Mouse (Mus musculus): ENCODE measurements around the gene Khdrbs1.
"Not testable (repeated sequence)": the region's sequence is repeated elsewhere in the genome, so short reads cannot be mapped to it uniquely, and the experiment has no call there.

Gene Khdrbs1

DNA sequence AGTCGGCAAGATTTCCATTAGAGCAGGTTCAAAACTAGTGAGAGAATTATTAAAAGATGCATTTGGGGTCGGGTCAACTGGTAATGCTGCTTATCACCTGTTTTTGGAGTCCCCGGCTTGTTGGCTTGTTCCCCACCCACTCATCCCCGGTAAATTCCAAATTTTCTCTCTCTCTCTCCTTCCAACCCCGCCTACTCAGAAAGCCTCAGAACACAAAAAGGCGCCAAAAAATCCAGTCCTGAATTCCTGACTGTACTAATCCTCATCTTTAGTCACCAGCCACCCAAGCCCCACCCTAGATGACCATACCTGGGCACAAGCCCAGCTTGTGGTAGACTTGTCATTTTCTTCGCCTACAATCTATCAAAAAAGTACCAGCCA lies 897 bp upstream of the Khdrbs1 start:
- no peak for DNase-seq

DNA sequence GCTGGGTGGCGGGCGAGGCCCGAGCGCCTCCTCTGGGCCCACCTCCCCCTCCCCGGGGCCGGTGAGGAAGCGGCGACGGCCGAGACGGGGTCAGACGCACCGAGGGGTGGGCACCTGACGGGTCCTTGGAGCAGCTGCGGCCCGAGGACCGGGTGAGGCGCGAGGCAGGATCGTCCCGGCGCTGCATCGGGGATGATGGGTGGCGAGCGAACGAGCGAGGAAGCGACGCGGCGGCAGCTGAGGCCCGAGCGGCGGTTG lies 200 bp downstream of the Khdrbs1 start:
- no peak for DNase-seq

DNA sequence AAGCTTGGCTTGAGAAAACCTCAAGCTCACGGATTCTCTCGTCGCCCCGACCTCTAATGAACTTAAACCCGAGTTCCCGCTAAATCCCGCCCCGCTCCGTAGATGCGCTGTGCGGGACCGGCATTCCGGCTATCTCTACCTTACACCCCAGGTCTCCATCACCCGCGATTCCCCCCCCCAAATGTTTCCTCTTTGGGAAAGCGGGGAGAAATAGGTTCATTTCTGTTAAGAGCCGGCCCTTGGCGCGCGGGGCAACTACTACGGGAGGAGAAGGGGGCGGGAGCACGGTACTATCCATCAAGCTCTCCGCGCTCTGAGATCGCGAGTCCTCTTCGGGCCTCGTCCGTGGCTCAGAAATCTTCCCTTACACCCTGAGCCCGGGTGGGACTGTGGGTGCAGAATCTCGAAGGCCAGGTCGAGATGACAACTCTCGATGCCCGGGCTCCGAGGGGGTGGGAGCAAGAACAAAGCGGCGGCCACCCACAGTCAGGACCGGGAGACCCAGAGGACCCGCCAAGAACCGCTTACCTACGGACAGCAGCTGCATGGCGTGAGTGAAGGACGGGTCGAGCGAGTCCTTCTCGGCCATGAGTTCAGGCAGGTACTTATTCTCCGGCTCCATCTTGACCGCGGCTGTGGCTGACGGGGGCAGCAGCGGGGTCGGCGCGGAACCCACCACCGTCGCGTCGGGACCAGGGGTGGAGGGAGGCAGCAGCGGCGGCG lies 691 bp downstream of the Khdrbs1 start:
- peak in 1 of 2 experiments; percentile 54 for DNase-seq

DNA sequence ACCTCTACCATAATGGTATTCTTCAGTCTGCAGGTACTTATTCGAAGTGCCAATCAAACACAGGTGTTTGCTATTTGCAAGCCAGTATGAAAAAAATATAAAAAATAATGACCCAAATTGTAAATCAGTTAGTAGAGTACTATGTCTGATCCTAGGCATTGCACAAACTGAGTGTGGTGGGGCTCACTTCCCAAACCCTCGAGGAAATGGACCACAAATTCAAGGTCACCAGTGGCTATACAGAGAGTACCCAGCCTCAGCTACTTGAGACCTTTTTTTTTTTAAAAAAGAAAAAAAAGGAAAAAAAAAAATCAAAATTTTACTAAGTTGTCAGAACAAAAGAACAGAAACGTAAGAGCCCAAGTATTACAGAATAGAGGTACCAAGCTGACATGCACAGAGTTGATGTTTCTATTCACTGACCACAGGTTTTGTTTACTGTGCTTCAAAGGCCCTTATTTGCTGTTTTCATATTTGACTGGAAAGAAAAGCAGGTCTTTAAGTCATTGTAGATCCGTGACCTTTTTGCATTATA lies 2.9 kb downstream of the Khdrbs1 start:
- no peak for DNase-seq

GRCm38 (mm10) chr4:129736173-129736572 lies 5.9 kb downstream of the Khdrbs1 start:
- DNase-seq = no peak

DNA sequence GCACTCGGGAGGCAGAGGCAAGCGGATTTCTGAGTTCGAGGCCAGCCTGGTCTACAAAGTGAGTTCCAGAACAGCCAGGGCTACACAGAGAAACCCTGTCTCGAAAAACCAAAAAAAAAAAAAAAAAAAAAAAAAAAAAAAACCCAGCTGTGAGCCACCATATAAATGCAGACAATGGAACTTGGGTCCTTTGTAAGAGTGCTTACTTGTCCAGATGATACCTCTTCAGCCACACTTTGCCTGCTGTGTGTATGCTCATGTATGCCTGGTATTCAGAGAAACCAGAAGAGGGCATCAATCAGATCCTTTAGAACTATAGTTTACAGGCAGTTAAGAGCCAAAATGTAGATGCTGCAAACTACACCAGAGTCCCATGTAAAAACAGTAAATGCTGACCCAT lies 6.6 kb downstream of the Khdrbs1 start:
- not testable (repeated sequence) for DNase-seq

DNA sequence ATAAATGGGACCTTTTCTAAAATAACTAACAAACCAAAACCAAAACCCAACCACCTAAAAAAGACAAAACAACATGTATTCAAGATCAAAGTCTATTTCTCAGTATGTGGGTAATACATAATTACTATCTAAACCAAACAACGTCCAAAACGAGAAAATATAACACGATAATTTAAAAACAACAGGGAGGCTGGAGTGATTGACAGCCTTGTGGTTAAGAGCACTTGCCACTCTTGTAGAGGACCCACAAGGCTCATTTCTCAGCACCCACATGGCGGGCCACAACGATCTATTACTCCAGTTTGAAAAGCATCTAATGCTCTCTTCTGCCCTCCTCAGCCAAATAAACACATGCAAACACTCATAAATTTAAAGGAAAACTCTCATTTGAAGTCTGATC lies 10.7 kb downstream of the Khdrbs1 start:
- DNase-seq = no peak

GRCm38 (mm10) chr4:129716310-129716709 lies 25.8 kb downstream of the Khdrbs1 start:
- no peak for DNase-seq

- DNase-seq = no peak
Observed at GRCm38 (mm10) chr4:129709486-129710129, 32.5 kb downstream of the Khdrbs1 start.

DNA sequence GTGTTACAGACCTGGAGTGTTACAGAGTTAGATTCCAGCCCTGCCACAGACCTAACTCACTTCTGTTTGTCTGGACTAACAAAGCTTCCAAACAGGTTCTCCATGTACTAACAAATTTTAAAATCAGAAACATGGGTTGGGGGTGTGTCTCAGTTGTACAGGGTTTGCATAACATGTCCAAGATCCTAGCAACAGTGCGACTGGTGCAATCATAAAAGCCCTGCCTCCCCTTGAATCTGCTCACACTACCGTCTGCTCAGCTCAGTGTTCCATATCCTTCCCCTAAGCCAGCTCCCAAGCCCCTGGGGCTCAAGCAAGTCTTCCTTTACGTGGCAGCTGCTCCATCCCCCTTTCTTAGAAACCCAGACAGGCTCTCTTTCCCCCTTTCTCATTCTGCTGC lies 35.4 kb downstream of the Khdrbs1 start:
- DNase-seq = no peak

DNA sequence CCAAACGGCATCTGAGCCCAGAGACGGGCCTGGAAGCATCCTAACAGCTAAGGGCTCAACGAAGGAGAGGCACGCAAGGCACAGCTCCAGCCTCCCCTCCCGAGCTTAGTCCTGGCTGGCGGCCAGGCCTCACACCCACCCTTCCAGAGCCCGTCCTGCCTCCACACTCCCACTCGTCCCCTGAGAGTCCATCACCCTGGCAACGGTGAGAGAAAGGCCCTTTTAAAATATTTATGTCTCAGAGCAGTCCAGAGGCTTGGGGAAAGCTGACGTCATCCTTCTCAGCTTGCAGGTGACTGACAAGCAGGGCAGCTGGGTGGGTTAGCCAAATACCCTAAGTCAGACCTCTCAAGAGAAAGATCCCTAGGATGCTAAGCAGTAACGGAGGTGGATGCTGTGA lies 39.6 kb downstream of the Khdrbs1 start:
- no peak for DNase-seq

DNA sequence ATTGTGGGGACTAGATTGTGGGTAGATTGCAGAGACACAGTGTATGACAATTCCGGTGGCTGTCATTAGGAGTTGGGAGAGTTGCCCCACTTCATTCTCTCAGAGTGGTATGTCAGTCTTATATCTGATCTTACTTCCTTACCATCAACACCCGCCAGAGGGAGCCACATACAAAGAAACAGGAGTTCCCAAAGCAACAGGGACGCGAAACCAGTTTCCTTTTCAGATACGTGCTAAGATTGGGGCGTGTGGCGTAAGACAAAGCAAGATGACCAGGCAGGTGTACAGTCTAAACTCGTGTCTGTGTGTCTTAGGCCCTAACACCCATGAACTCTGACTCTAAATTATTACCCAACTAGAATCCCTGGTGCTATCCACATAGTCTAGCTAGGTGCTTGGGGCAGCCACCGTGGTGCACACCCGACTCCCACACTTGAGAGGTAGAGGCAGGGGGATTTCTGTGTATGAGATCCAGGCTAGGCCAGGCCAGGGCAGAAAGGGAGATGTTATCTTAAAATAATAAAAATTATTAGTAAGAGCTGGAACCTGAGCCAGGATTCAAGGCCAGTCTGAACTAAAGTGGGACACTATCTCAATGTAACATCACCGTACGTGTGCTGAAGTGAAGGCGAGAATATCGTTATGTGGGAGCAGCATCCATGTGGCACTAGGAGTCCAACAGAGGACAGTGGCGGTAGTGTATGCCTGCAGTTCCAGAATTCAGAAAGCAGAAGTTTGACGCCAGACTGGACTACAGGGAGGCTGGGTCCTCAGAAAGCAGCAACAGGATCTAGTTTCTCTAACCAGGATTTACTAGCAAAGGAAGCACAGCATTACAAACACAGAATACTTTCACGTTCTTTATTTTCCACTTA lies 40.4 kb downstream of the Khdrbs1 start:
- DNase-seq = peak; percentile 47 to 86

DNA sequence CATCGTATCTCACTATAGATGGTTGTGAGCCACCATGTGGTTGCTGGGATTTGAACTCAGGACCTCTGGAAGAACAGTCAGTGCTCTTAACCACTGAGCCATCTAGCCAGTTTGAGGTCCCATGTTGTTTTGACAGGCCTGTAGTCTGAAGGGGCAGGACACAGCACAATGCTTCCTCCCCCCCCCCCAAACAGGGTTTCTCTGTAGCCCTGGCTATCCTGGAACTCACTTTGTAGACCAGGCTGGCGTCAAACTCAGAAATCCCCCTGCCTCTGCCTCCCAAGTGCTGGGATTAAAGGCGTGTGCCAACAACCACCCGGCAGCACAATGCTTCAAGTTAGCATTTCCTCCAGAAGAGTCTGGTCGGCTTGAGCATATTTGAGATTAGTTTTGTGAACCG lies 41.4 kb downstream of the Khdrbs1 start:
- not testable (repeated sequence) for DNase-seq

DNA sequence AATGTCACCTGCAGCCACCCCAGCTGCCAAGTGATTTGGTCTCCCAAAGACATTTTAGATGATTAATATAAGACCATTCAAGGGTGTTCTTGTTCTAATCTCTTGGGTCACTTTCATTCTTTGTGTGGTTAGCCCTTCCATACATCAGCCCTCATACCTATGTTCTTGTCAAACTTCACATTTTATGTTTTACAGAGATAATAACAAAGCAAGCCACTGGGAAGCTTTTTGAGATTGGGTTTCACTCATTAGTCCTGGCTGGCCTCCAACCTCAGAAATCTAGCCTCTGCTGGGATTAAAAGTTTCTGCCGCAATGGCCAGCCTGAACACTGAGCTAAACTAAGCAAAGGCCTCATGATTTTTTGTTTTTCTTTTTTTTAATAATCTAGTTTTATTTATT lies 41.9 kb downstream of the Khdrbs1 start:
- no peak for DNase-seq

DNA sequence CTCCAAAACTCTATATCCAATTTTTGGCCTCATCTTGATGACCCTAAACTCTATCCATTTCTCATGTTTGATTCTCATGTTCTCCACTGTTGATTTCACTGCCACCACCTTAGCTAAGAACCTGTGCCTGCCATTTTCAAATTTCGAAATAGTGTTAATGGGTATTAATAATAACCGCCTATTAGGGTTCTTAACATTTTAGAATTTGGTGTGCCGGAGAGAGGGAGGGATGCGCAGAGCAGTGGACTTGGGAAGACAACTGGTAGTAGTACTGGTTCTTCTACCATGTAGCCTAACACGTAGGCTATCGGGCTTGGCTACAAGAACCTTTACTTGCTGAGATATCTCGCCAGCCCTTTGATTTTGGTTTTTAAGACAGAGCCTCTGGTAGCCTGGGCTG lies 44.9 kb downstream of the Khdrbs1 start:
- no peak for DNase-seq

GRCm38 (mm10) chr4:129696158-129696985 lies 45.7 kb downstream of the Khdrbs1 start, which contains the start of gene Tmem39b:
Tmem39b (minus strand) TSS chr4:129696838.
- DNase-seq = peak; percentile 80 to 83

- no peak for DNase-seq
Observed at GRCm38 (mm10) chr4:129695815-129696157, 46.3 kb downstream of the Khdrbs1 start.

- DNase-seq = no peak
Observed at GRCm38 (mm10) chr4:129684531-129684930, 57.6 kb downstream of the Khdrbs1 start.

DNA sequence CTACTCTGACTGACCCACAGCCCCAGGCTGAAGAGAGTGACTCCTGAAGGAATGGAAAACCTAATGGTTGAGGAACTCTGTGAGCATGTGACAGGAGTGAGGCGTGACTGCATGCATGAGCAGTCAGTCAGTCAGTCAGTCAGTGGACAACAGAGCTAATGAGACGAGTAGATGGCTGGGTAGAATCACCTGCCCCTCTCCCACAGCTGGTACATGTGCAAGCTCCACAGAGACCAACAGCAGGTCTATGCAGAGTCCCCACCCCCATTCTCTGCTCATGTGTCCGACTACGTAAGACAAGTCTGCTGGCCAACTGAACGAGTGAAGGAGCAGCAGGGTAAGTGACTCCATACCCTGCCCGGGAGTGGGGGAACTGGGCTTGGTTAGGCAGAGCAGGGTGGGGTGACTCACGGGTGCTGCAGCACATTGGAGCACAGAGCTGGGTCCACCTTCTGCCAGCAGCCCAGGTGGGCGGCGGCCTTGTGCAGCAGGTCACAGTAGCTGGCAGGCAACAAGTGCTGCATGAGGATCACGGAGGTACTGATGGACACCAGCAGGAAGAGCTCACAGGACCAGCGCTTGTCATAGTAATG lies 58.1 kb downstream of the Khdrbs1 start:
- DNase-seq = no peak

- no peak for DNase-seq
Observed at GRCm38 (mm10) chr4:129681837-129682236, 60.3 kb downstream of the Khdrbs1 start.

DNA sequence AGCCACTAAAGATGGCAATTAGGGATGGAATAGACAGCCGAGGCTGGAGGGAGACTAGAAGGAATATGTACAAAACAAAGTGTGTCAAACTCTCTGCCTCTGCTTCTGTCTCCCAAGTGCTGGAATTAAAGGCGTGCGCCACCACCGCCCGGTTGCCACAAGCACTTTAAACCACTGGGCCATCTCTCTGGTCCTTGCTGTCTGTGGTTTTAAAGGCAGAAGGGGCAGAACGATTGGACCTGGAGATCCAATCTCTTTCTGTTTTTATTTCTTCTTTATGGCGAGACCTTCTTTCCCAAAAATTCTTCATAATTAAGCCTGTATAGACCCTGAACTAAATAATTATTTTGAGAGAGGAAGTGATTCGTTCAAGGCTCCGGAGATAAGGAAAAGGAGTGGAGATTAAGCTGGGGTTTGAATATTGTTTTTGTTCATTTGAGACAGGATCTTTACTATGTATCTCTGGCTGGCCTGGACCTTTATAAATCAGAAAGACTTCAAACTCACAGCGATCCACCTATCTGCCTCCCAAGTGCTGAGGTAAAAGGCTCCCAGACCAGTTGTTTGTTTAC lies 69.1 kb downstream of the Khdrbs1 start:
- no peak for DNase-seq

Measured in spleen, adult 18-20 months (tissue).